Mouse (Mus musculus) lung, postnatal 4 days (tissue): ENCODE results near the gene Tbl1xr1.
A peak's percentile ranks its signal among the peaks of the same experiment; 100 is the strongest.

Experiments
- DNase-seq, 2 experiments: peaks; one replicate each; pipeline ENCODE4 v3.0.0; 2021

Gene Tbl1xr1

GRCm38 (mm10) chr3:22076561-22076935, at the start of gene Tbl1xr1:
Tbl1xr1 (plus strand) TSS chr3:22076652.
- peak; percentile 95 to 98 for DNase-seq

- no peak for DNase-seq
Observed at GRCm38 (mm10) chr3:22038004-22038403, 38.4 kb upstream of the Tbl1xr1 start.

GRCm38 (mm10) chr3:22039036-22039795, 37.2 kb upstream of the Tbl1xr1 start:
- no peak for DNase-seq

GRCm38 (mm10) chr3:22040627-22041026, 35.8 kb upstream of the Tbl1xr1 start:
- DNase-seq: no peak

GRCm38 (mm10) chr3:22047203-22047602, 29.2 kb upstream of the Tbl1xr1 start:
- DNase-seq: no peak

- DNase-seq: no peak
Observed at GRCm38 (mm10) chr3:22056664-22057328, 19.7 kb upstream of the Tbl1xr1 start.

GRCm38 (mm10) chr3:22058206-22058804, 18.1 kb upstream of the Tbl1xr1 start:
- no peak for DNase-seq

GRCm38 (mm10) chr3:22061163-22061562, 15.3 kb upstream of the Tbl1xr1 start:
- no peak for DNase-seq

GRCm38 (mm10) chr3:22068621-22069020, 7.8 kb upstream of the Tbl1xr1 start:
- DNase-seq: no peak

GRCm38 (mm10) chr3:22073916-22074315, 2.5 kb upstream of the Tbl1xr1 start:
- no peak for DNase-seq

GRCm38 (mm10) chr3:22074591-22075294, 1.7 kb upstream of the Tbl1xr1 start:
- peak; percentile 46 to 53 for DNase-seq

- no peak for DNase-seq
Observed at GRCm38 (mm10) chr3:22075517-22075886, 950 bp upstream of the Tbl1xr1 start.

- DNase-seq: peak; percentile 91 to 93
Observed at GRCm38 (mm10) chr3:22075887-22076560, 428 bp upstream of the Tbl1xr1 start.

GRCm38 (mm10) chr3:22076936-22077656, 644 bp downstream of the Tbl1xr1 start:
- DNase-seq: no peak

GRCm38 (mm10) chr3:22077657-22078475, 1.4 kb downstream of the Tbl1xr1 start:
- no peak for DNase-seq

- DNase-seq: no peak
Observed at GRCm38 (mm10) chr3:22078529-22078928, 2.1 kb downstream of the Tbl1xr1 start.

GRCm38 (mm10) chr3:22081869-22082268, 5.4 kb downstream of the Tbl1xr1 start:
- no peak for DNase-seq

- DNase-seq: no peak
Observed at GRCm38 (mm10) chr3:22082823-22083222, 6.4 kb downstream of the Tbl1xr1 start.

GRCm38 (mm10) chr3:22084222-22084996, 8.0 kb downstream of the Tbl1xr1 start:
- no peak for DNase-seq

GRCm38 (mm10) chr3:22089825-22090224, 13.4 kb downstream of the Tbl1xr1 start:
- DNase-seq: no peak
